Mouse (Mus musculus): ENCODE measurements around the gene Ctbs. TPM values are rescaled to one million over a fixed set of nuclear protein-coding genes. Genes with fewer than 3 reads are reported as not detected.
A peak's percentile ranks its signal among the peaks of the same experiment; 100 is the strongest.

Gene Ctbs
- total RNA-seq (2021), result 1 to 10 TPM; 5.9 to 7.7 TPM
- long read RNA-seq, partial matches to known transcripts, result 1 of 6 reads
- long read RNA-seq, other reads (novel, unspliced or antisense), result 3 of 6 reads

DNA sequence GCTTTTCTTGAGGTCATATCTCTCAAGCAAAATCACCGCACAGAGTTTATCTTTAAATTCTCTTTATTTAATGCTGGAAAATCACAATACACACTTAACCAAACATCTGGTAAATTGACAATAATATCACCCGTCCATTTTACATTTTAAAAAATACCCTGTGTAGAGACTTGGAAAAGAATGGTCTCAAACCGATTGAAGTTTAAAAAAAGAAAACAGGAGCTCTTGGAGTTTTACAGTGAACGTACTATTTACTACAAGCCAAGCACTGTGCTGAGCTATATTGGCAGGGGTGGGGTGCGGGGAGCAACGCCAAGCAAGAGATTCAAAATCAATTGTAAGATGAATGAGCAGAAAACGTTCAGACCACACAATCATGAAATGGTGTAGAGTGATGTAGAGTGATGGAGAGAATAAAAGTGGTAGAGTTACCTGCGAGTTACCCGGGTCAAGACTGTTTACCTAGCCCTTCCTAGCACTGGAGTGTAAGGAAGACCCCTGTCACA, at the start of gene Ctbs:
Ctbs (plus strand) TSS at position 51 of the 506 bp plus-strand sequence.
- DNase-seq (ENCODE audit: low spot score in 2 of 2), result no peak

DNA sequence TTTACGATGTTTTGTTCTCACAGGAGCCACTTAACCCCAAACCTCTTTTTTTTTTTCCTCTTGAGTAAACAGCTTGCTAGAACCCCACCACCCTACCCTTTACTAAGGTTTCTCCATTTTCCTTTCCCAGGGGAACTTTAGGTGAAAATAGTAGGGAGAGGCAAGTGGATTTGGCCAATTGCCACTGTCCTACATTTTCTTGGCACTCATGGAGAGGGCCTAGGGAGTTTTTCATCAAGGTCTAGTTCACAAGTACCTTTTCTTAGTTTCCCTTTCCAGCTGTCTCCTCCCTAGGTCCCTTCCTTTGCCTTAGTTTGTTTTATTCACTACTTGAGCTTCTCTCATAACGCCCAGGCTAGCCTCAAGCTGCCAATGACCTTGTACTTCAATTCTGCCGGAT, 45.8 kb upstream of the Ctbs start:
- no peak for DNase-seq (ENCODE audit: low spot score in 2 of 2)

DNA sequence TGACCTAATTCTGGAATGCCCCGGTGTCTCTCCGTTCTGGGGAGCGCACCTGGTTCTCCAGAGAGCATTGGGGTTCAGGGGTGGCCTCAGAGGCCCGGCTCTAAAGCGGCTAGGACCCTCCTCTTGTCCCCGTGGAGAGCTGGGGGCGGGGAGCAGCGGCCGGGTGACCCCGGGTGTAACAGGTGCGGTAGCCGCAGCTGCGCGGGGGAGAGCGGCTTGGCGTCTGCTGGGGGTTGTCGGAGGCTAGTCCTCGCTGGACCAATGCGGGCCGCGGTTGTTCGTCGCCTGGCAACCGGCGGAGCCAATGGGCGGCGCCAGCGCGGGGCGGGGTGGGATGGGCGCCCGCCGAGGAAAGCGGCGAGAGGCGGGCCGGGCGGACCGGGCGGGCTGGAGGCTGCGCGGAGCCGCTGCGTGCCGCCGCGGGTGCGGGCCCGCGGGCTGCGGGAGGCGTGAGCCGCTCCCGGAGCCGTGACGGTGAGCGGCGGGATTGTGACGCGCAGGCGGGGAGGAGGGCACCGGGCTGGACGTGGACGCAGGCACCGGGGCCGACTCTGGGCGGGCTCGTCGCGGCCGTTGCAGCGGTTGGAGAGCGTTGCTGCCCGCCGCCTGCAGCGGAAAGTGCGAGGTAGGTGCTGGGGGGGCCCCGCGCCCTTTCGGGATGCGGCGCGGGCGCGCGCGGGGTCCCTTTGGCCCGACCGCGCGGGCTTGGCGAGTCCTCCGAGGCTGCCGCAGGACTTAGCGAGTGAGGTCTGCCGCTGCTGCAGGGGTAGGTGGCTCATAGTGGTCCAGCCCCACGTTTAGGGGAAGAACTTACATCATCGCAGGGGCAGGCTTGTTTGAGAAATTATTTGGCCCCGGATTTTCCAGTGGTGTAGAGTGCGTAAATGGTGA, 45.0 kb upstream of the Ctbs start, which contains the start of gene Ssx2ip:
Ssx2ip (plus strand) TSS at position 332 of the 891 bp plus-strand sequence.
- peak; percentile 96 to 98 for DNase-seq (ENCODE audit: low spot score in 2 of 2)

DNA sequence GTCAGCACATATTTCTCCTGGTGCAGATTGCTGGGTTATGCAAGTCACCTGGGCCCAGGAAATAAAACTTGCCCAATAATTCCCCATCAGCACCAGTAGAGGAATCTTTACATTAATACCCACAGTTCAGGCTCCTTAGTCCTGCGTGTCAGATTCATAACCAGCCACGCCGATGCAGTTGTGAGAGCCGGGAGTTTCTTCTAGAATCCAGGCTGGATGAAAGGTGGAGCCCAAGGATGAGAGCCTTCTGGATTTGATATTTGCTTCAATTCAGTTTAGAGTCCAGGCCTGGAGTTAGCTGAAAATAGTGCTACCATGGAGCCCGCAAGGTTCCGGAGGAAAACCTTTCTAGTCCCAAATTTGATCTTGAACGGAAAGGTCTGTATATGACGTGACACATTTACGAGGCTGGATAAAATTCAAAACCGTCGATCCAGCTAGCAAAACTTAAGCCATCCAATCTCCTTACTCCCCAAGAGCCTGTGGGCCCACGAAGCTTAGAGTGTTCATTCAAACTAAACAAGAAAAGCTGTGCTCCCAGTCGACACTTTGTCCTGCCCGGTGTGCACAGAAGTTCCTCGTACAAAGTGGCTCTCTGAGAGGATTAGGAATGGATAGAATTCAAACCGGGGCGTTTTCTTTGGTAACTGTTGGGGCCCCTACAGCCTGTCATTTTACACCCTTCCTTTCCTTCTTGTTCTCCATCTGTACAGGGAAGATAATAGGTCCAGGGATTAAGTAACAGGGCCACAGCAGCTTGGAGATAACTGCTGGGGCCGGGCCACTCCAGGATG, 44.2 kb upstream of the Ctbs start:
- no peak for DNase-seq (ENCODE audit: low spot score in 2 of 2)

DNA sequence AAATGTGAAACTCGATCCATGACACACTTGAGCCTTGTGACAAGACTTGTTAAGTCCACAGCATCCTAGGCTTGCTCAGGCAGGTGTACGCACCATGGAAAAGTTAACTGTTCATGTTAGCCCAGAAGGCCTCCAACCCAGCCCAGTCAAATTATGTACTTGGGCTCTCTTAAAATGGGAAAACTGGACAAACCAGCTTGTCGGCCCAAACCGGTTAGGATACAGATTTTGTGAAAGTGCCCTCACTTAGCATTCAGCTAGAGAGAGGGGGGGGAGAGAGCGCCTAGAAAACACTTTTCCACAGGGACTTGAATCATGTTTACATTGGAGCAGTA, 43.6 kb upstream of the Ctbs start:
- no peak for DNase-seq (ENCODE audit: low spot score in 2 of 2)

DNA sequence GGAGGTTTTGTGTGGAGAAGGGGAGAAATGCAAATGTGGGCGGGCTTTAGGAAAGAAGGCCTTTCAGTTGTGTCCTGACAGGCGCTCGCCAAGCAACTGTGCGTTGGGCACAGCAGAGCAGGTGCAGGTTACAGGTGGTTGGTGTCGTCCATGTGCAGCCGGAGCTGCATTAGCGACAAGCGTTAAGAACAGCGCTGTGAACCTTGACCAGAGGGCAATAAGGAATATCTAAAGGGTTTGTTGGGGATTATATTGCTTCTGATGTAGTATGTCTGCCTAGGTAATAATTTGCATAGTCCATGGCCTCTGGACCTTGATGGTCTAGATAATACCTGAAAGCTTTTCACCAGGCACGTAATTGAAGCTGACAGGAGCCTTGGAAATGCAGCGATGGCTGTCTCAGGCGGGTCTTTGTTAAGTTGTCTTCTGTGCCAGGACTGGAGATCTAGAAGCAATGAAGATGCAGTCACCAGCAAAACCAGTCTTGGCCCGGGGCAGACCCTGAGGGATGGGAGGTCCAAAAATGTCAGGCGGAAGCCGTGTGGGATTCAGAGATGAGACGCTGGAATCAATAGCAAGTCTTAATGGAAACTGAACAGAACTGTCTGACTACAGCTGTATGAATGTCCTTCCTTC, 42.4 kb upstream of the Ctbs start:
- DNase-seq (ENCODE audit: low spot score in 2 of 2), result no peak

DNA sequence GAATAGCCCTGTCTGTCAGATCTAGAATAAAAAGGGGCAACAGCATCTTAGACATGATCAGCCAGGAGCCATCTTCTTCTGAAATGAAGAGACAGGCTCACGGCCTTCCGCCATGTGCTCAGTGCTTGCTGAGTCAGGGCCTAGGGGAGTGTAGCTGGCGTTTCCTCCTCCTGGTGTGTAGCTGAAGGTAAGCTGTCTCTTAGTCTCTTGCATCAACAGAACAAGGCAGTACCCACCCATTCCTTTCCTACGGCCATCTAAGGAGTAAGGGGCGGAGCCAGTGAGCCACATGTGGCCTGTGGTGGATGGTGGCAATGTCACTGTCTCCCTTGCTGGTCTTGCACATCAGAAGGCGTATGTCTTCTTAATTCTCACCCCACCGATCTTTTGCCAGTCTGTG, 39.5 kb upstream of the Ctbs start:
- no peak for DNase-seq (ENCODE audit: low spot score in 2 of 2)

DNA sequence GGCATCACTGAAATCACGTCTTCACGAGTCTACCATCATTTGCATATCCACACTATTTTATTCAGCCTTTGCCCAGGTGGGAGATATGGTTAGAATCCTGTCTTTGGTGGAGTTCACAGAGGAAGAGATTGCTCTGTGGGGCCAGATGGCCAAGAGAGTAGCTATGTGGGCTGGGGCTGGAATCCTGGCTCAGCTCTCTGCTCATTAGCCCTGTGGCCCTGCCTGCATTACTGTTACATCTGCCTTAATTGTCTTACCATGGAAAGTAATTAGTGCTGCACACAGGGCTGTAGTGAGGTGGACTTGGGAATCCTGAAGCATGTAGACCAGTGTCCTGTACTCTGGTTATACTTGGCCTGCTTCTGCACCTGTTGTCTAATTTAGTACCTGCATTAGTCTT, 37.6 kb upstream of the Ctbs start:
- no peak for DNase-seq (ENCODE audit: low spot score in 2 of 2)

DNA sequence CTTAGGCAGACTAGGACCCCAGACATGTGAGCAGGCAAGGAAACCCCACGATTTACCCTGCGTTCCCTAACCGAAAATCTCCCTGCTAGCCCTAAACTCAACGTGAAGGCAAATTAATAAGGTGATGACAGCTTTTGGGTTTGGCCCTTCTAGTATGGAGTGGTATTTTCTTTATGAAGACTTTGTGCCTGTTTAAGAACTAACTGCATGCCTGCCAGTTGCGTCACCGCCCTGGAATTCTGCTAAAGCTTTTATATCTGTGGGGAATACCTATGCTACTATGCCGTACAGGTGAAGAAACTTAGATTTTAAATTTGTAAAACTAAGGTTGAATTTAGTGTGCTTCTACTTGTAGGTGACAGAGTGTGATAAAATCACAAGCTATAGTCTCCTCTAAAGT, 37.1 kb upstream of the Ctbs start:
- DNase-seq (ENCODE audit: low spot score in 2 of 2), result no peak

DNA sequence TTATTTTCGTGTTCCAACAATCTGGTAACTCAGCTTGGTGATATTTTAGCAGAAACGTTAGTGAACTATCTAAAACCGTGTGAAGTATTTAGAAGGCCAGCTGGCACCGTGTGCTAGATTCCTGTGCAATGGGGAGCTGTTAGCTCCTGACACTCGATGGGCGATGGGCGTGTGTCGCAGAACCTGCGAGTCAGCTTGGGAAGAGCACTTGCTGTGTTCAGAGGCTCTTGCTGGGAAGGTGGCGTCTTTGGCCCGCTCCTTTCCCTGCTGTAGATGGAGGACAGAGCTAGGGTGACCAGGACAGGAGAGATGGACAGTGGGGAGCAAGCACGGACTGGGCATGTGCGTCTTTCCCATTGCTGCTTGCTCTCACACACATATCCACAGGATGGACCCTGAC, 36.6 kb upstream of the Ctbs start:
- peak in 1 of 2 experiments; percentile 48 for DNase-seq (ENCODE audit: low spot score in 2 of 2)

DNA sequence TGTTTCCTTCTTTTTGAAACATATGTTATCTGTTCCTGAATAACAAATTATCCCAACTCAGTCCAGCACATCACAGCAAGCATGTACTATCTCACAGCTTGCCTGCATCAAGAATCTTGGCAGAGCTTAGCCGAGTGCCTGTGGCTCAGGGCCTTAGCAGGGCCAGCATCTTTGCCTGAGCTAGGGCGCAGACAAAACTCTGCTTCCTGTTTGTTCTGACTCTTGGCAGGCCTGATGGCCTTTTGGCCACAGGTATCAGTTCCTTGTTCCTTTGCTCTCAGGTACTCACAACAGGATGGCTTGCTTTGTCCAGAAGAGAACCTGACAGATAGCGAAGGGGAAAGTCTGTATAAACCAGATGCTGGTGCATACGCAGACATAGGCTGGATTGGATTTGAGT, 35.6 kb upstream of the Ctbs start:
- DNase-seq (ENCODE audit: low spot score in 2 of 2), result peak in 1 of 2 experiments; percentile 48

DNA sequence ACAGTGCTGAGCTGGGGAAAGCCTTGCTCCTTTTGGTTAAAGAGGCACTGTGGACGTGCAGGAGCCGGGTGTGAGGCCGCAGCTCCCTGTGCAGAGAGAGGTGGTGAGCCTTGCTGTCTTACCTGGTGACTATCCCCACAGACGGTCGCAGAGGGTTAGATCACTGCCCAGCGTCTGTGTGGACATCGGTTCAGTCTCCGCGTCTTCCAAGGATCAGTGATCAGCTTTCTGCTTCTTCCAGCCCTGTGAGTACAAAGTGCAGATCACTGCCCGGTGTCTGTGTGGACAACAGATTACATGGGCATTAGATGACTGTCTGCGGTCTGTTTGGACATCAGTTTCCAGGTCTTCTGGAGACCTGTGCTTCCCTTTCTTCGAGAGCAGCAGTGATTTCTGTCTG, 35.0 kb upstream of the Ctbs start:
- DNase-seq (ENCODE audit: low spot score in 2 of 2), result no peak

DNA sequence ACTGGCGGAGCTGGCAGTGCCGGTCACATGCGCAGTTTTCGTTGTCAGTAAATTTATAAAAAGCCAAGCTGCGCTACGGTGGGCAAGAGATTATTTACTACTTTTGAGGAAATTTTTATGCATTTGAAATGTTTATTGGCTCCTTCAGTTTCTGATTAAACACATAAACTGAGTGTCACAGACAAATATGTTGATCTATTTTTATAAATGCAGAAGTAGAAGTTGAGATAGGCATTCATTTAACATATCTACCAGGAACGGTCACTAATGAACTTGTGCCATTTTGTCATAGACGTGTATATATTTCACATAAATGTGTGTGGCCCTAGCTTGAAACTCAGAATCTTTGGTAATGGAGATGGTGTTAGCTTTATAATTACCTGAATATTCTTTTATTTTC, 31.7 kb upstream of the Ctbs start:
- DNase-seq (ENCODE audit: low spot score in 2 of 2), result no peak

DNA sequence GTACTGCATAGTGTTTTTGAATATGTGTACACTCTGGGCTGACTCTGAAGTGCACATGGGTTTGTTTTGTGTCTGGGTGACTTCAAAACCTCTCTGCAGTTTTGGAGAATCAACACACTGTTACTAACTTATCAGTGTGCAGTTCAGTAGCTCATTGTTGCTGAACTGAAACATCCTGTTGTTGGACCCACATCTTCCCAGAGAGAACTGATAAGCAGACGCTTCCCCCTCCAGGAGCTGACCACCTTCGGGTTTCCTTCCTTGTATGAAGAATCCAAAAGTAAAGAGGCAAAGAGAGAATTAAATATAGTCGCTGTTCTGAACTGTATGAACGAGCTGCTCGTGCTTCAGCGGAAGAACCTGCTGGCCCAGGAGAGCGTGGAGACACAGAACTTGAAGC, 30.7 kb upstream of the Ctbs start:
- no peak for DNase-seq (ENCODE audit: low spot score in 2 of 2)

DNA sequence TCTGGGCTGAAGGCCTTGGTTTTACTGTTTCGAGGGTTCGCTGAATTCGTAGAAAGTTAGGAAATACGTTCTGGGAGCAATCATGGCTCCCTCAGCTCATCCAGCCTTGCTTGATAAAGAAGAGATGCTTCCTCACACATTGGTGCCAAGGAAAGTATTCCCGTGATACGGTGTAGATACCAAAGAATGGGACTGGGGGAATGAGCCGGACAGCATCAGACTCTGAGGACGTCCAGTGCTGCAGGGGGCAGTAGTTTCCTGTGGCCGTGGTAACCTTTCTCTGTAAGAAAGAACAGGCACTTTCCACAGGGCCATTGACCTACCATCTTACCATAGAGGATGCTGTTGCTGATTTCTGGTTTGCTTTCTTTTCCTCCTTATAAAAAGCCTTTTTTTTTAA, 30.1 kb upstream of the Ctbs start:
- no peak for DNase-seq (ENCODE audit: low spot score in 2 of 2)

DNA sequence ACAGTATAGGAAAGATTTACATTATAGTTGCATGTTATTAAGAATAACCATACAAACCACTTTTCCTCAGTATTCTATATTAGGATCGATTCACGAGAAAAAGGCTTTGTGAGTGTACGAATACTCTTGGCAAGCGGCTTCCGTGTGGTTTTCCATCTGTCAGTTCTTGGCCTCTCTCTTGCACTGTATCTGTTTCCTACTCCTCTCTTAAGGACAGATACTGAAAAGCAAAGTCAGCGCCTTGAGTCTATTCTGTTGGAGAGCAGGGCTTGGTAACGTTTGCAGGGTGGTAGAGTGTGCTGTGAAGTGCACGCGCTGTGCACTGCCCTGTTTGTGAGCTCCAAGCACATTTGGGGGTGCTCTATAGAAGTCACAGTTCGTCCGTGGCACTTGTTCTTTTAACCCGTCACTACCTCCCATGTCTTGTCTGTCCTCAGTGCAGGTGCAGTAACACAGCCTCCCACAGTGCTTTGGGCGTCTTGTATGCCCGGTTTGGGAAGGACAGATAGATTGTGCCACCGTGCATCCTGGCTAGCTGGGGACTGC, 29.5 kb upstream of the Ctbs start:
- DNase-seq (ENCODE audit: low spot score in 2 of 2), result peak in 1 of 2 experiments; percentile 52

DNA sequence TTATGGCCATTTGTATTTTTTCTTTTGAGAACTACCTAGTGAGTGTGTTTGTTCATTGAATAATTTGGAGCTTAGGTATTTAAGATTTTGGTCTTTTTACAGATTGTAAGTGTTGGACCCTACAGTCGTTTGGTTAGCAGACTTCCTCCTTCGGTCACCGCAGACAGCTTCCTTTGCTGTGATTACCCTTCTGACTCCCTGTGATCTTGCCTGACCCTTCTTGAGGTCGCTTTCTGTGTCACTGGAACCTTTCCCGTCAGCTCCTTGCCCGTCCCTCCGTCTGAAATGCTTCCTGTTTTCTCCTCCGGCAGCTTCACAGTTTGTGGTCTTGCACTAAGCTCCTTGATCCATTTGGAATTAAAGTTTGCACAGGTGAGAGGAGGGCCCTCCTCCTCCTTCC, 27.8 kb upstream of the Ctbs start:
- no peak for DNase-seq (ENCODE audit: low spot score in 2 of 2)

DNA sequence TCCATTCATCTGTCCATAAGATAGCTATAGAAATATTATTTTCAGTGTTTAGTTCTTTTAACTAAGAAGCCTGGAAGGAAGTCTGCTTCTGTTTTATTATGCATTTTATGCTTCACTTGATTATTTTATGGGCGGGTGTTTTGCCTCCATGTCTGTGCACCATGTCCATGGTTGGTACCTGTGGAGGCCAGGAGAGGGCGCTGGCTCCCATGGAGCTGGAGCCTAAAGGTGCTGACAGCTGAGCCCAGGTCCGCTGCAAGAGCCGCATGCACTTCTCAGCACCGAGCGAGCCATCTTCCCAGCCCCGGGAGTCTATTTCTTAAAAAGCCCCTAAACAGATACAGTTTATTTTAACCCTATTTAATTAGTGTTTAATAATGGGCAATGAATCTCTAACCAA, 25.9 kb upstream of the Ctbs start:
- DNase-seq (ENCODE audit: low spot score in 2 of 2), result no peak

DNA sequence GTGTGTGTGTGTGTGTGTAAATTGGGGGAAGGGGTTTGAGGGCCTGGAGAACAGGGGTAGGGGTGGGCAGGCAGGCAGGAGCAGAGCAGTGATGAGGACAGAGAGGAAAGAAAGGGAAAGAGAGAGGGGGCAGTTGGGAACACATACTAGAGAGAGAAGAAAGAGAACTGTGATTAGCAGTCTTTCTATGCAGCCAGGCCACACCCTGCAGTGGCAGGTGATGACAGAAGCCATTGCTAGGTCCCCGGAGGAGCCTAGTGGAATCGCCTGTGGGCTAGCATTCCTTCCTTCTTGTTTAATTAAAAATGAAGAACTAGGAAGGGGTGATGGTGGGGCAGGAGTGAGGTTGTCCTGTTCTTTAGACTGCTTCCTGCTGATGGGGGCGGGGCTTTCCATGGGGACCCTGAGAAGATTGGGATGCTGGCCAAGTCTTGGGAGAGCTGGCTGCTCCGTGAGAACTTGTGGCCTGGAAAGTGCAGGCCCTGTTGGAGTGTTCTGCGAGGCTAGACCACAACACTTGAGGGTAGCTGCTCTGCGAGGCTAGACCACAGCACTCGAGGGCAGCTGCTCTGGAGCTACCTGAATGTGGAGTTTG, 25.2 kb upstream of the Ctbs start:
- no peak for DNase-seq (ENCODE audit: low spot score in 2 of 2)

DNA sequence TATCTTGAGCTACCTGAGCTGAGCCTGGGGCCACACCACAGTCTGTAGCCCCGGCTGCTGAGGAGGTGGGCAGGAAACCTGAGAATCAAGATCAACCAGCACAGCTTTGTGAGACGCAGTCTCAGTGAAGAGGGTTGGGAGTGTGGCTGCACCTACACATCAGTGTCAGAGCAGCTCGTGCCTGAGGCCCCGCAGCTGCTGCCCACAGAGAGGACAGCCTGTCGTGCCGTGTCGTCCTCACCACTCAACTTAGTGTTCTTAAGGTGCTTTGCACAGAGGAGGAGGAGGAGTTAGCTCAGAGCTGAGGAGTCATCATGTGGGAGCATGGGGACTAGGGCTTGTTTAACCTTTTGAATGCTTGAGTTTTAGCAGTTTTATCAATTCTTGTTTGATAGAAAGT, 23.7 kb upstream of the Ctbs start:
- DNase-seq (ENCODE audit: low spot score in 2 of 2), result no peak

DNA sequence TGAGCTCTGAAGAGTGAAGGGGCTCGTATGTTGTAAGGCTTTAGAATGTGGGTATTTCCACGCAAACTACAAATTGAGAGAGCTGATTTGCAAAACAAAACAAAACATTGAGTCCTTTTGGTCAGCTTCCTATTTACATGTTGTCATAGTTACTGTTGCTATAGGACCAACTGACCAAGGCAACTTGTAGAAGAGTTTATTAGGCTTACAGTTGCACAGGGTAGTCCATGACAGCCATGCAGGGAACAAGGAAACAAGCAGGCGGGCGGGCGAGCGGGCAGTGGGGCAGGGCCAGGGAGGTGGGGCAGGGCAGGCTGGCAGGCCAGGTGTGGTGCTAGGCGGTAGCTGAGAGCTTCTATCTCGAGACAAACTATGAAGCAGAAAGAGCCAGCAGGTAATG, 23.1 kb upstream of the Ctbs start:
- no peak for DNase-seq (ENCODE audit: low spot score in 2 of 2)

Measured in layer of hippocampus, adult 18-20 months (tissue).